Mouse (Mus musculus) erythroid progenitor cell, adult 5-6 weeks (primary cell): ENCODE data around the gene Ceacam20. TPM values are rescaled to one million over a fixed set of nuclear protein-coding genes. Genes with fewer than 3 reads are reported as not detected.
"Not testable (repeated sequence)": the region's sequence is repeated elsewhere in the genome, so short reads cannot be mapped to it uniquely, and the experiment has no call there.

ENCODE experiments used
- ATAC-seq: replicated peaks from 2 replicates; pipeline ENCODE4 v1.8.0; 2016; ENCODE audit warnings: moderate number of reproducible peaks, mild to moderate bottlenecking, moderate TSS enrichment, inconsistent platforms; ENCODE audit not compliant: poor library complexity, low FRiP score, severe bottlenecking
- total RNA-seq, 2 experiments: library from RNA; stranded (forward) in 1 of 2; stranded (reverse) in 1 of 2; fragments of 150-400 nt in 1 of 2; fragments of 186-747, 209-891 nt in 1 of 2; gene quantifications; 2 replicates each; pipeline versions ENCODE4 v1.2.3 to v1.2.4; 2015 to 2017; ENCODE audit warnings: low replicate concordance in 2 of 2

Gene Ceacam20
- total RNA-seq (2015; ENCODE audit: low replicate concordance) (not detected in 2 replicates), total RNA-seq (2017; ENCODE audit: low replicate concordance) (not detected in 2 replicates)

DNA sequence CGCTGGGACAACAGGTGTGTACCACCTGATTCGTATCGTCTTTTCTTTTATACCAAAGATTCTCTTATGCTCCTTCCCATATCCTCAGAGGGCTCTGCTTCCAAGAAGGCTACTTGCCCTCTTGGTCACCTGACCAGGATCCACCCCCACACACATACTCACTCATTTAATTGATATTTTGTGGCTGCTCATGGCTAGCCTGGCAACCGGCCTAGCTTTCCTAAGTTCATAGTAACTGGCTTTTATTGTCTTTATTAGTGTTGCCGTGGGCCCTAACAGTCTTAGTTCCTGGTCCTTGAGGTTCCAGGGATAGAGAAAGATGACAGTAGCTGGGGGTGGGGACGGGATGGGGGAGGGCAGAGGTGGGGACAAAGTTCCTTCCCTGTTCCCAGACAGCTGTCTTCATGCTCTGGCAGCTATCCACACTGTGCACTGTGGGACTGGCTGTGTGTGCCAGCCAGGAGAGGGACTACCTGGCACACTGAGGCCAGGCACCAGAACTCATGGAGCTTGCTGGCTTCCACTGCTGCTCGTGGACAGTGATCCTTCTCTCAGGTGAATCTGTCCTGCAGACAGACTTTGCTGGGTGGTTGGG is at the start of gene Ceacam20:
TSS of gene Ceacam20 (plus strand) at position 428 of the 595 bp plus-strand sequence.
- no peak for ATAC-seq

DNA sequence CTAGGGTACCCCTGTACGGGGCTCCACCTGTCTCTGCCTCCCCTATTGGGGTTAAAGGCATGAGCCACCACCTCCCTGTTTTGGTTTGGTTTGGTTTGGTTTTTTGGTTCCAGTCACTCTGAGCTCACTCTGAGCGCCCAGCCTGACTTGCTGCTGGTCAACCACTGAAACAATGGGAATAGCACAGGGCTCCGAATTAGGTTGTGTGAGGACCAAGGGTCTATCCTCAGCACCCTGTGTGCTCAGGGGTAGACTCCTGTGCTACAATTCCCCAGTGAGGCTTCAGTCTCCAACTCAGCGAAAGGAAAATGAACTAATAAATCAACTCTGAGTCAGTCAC is 45.1 kb upstream of the Ceacam20 start:
- ATAC-seq, result no peak

GRCm38 (mm10) chr7:19920506-19921261 is 44.5 kb upstream of the Ceacam20 start, which contains the start of gene Pvr:
TSS of gene Pvr (minus strand) at chr7:19921160.
- no peak for ATAC-seq

GRCm38 (mm10) chr7:19923354-19923753 is 41.9 kb upstream of the Ceacam20 start:
- ATAC-seq, result no peak

GRCm38 (mm10) chr7:19923797-19924196 is 41.4 kb upstream of the Ceacam20 start:
- ATAC-seq, result no peak

- no peak for ATAC-seq
Observed at GRCm38 (mm10) chr7:19925376-19925775, 39.8 kb upstream of the Ceacam20 start.

DNA sequence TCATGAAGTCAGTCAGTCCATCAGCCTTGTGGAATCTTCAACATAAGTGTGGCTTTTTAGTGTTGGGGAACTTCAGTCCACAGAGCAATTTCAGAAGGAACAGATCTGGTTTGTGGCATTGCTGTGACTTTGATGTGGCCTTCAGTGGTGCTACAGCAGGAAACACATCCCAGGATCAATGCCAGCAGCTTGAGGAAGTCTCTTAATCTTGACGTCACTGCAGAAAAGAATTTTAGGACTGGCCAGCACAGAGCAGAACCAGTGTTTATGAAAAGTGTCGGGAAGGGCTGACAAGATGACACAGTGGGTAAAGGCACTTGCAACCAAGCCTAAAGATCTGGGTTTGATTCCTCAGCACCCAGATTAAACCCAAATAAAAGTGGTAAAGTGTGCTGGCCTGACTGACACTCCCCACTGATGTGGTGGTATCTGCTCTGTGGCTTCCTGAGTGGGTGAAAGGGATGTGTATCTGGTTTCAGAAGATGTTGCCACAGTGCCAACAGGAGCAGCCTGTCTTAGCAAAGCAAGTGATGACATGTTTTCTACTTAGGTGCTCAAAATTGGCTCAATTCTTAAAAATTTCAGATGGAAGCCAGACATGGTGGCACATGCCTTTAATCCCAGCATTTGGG is 38.2 kb upstream of the Ceacam20 start:
- no peak for ATAC-seq

DNA sequence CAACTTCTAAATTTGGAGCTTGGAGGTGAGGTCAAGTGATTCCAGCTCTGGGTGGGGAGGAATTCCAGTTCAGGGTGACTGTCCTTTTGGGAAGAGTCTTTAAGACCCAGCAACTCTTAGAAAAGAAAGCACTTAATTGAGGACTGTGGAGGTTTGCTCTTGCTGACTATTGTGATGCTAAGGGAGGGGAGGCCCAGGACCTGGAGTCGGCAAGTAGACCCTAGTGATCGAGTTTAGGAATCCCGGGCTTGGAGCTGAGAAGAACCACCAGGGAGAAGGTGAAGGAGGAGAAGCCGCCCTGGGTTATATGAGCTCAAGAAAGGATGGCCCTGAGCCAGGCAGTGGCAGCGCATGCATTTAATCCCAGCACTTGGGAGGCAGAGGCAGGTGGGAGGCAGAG is 36.7 kb upstream of the Ceacam20 start:
- ATAC-seq, result no peak

DNA sequence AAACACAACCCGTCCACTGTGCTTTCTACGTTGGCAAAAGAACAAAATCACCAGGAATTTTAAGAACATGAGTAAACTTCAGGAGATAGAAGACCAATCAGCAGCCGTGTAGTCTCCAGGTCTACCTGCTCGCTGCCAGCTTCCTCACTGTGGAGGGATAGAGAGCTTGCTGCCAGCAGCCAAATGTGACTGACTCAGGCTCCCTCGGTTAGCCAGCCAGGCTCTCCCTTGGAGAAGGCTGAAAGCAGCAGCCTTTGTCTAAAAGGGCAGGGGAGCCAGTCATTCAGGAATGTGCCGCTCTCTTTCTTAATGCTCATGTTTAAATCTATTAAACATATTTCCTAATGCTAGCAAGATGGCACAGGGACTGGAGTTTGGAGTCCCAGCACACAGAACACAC is 34.7 kb upstream of the Ceacam20 start:
- not testable (repeated sequence) for ATAC-seq

- no peak for ATAC-seq
Observed at GRCm38 (mm10) chr7:19932133-19932876, 32.9 kb upstream of the Ceacam20 start.

DNA sequence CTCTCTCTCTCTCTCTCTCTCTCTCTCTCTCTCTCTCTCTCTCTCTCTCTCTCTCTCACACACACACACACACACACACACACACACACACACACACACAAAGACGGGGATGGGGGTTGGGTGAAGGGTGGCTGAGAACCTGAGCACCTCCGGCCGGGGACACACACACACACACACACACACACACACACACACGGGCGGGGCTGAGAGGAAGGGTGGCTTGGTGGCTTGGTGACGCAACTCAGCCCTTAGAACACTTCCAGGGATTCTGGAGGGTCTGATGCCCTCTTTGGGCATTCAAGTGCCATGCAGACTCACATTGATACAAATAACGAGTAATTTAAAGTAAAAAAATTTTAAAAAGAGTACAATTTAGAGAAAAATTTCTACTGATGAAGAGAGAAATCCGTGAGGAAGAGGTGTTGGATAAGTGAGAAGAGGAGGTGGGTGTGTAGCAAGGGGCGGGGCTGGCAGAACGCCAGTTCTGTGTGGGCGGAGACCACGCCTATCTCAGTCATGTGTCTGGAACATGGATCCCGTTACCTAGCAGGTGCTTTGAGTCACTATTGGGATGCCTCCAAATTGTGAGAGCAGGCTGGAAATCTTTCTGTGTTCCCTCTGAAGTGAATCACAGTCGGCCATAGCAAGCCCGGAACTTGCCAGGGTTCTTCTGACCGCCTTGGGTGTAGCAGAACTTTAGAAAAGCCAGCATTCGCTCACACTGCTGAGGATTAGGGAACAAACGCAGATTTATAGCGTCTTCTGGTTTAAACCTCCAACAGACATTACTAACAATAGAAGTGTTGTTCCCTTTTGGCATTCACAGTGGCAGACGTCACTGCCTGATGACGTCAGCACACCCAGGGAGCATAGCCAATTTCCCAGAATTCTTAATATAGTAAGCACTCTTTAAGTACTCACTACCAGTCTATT is 32.1 kb upstream of the Ceacam20 start:
- no peak for ATAC-seq

GRCm38 (mm10) chr7:19935171-19935751 is 30.0 kb upstream of the Ceacam20 start:
- no peak for ATAC-seq

DNA sequence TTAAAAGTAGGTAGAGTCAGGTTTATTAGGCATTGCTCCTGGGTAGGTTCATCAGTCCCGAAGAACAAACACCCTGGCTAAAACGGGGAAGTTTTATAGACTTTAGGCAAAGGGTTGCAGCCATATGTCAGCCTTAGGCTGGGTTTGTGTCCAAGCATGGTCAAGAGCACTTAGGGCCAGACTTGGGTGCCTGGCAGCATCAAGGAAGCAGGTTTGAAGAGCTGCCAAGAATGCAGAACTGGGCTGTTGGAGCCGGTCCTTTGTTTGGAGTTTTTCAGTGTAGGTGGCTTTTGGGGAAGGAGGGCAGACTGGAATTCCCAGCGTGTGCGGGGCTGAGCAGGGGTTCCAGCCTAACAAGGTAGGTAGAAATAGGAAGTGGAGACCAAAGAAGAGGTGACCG is 29.3 kb upstream of the Ceacam20 start:
- ATAC-seq, result no peak

- ATAC-seq, result no peak
Observed at GRCm38 (mm10) chr7:19937229-19937821, 27.9 kb upstream of the Ceacam20 start.

DNA sequence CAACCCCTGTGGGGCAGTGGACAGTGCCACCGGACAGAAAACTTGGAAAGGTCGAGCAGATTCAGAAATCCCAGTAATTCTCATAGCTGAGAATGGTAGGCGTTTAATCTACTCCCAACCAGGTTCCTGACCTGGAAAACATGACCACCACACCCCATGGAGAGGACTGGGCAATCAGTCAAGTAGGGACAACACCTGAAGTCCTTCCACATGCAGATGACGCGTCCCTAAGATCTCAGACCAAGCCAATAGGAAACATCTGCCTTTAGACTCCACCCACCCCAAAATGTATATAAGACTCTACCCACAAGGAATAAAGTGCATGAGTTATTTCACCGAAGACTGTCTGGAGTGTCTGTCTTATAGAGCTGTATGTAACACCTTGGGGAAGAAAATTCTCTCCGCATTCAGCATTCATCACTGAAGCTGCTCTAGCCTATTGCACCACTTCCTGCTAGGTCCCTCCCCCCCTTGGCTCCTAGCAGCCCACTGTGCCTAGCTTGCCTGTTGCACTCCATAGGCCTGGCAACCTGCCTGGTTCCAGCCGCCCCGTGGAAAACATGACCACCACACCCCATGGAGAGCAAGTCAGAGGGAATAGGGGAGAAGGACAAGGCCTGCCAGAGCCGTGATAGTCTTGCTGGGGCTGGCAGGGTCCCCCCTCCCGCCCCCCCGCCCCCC is 25.5 kb upstream of the Ceacam20 start:
- no peak for ATAC-seq

DNA sequence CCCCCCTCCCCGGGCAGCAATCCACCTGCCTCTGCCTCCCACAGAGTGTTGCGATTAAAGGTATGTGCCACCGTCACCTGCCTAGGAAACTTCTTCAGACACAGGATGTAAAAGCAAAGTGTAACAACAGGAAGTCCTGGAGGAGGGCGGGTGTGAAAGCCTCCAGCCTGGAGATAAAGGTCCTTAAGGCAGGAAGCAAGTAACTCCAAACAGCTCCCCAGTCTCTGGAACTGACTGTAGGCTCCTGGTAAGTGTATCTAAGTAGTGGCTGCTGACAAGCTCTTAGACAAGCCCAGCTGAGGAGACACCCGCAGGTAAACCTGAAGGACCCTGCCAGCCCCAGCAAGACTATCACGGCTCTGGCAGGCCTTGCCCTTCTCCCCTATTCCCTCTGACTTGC is 25.0 kb upstream of the Ceacam20 start:
- ATAC-seq, result no peak

DNA sequence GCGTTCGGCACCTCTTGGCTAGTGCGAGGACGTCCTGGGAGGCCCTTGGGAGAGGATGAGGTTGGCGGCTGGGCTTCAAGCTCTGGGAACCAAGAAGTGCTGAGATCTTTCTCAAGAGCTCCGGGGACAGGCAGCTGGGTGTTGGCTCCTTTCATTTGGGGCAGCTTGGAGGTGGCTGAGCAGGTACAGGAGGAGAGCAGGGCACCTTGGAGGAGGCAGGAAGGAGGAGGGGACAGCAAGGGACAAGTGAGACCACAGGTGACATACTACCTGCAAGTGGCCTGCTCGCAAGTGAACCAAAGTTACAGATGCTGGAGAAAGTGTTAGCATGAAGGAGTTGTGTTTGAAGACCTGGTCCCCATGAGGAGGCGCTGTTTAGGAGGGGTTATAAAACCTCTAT is 20.5 kb upstream of the Ceacam20 start:
- ATAC-seq, result no peak

- ATAC-seq, result no peak
Observed at GRCm38 (mm10) chr7:19945201-19945600, 20.0 kb upstream of the Ceacam20 start.
